Mouse (Mus musculus): ENCODE results near the gene Dclk1. TPM values are rescaled to one million over a fixed set of nuclear protein-coding genes. Genes with fewer than 3 reads are reported as not detected.

Gene Dclk1
- polyA plus RNA-seq, 1 experiment from 2014 or later: 30.2 TPM

GRCm38 (mm10) chr3:55451877-55452276, 209.7 kb downstream of the Dclk1 start:
- no peaks in the 10 kb centered on the region for H3K36me3 ChIP-seq
- no peak overlapping the region for H3K27ac ChIP-seq
- WGBS: 80% methylated on average over 3 of the region's 3 CpGs
- no peaks in the 10 kb centered on the region for H3K27me3 ChIP-seq (ENCODE audit: low read depth, poor library complexity, severe bottlenecking)
- H3K4me1 ChIP-seq: peaks cover 5% of the 10 kb centered on the region
- no peak overlapping the region for H3K4me3 ChIP-seq
- H3K9me3 ChIP-seq (replicated peaks): no peaks in the 10 kb centered on the region
- no peak for DNase-seq (ENCODE audit: low spot score)

GRCm38 (mm10) chr3:55452464-55452863, 210.3 kb downstream of the Dclk1 start:
- no peaks in the 10 kb centered on the region for H3K9me3 ChIP-seq (replicated peaks)
- no peak overlapping the region for H3K4me3 ChIP-seq
- H3K27me3 ChIP-seq (ENCODE audit: low read depth, poor library complexity, severe bottlenecking): no peaks in the 10 kb centered on the region
- DNase-seq (ENCODE audit: low spot score): no peak
- H3K27ac ChIP-seq: no peak overlapping the region
- peaks cover 5% of the 10 kb centered on the region for H3K4me1 ChIP-seq
- 93% methylated on average over 2 of the region's 2 CpGs for WGBS
- H3K36me3 ChIP-seq: no peaks in the 10 kb centered on the region

- H3K27ac ChIP-seq: peak overlapping the region; percentile 92
These were observed 218.9 kb downstream of the Dclk1 start for GRCm38 (mm10) chr3:55461092-55461491.

GRCm38 (mm10) chr3:55461685-55462655, 219.8 kb downstream of the Dclk1 start:
- H3K4me1 ChIP-seq: peaks cover 45% of the 10 kb centered on the region
- peak overlapping the region; percentile 51 for H3K4me3 ChIP-seq
- H3K36me3 ChIP-seq: 0 out of 2 replicates have a peak, but pooled peaks cover 5% of the 10 kb centered on the region
- no peaks in the 10 kb centered on the region for H3K27me3 ChIP-seq (ENCODE audit: low read depth, poor library complexity, severe bottlenecking)
- peak; percentile 71 for DNase-seq (ENCODE audit: low spot score)
- H3K9me3 ChIP-seq (replicated peaks): no peaks in the 10 kb centered on the region
- 1% methylated on average over 17 of the region's 17 CpGs for WGBS
- peak overlapping the region; percentile 92 for H3K27ac ChIP-seq

More at GRCm38 (mm10) chr3:55461092-55461491, 218.9 kb downstream of the Dclk1 start:
- no peak for DNase-seq (ENCODE audit: low spot score)
- Histone ChIP-seq H3K4me1 (peaks cover 42% of the 10 kb centered on the region), H3K9me3 (replicated peaks) (no peaks in the 10 kb centered on the region), H3K4me3 (peak overlapping the region; percentile 51), H3K36me3 (0 out of 2 replicates have a peak, but pooled peaks cover 1% of the 10 kb centered on the region), H3K27me3 (ENCODE audit: low read depth, poor library complexity, severe bottlenecking) (no peaks in the 10 kb centered on the region)
- WGBS: 47% methylated on average over 3 of the region's 3 CpGs

GRCm38 (mm10) chr3:55462904-55463668, 220.9 kb downstream of the Dclk1 start:
- H3K36me3 ChIP-seq: 0 out of 2 replicates have a peak, but pooled peaks cover 5% of the 10 kb centered on the region
- H3K27ac ChIP-seq: peak overlapping the region; percentile 56
- H3K9me3 ChIP-seq (replicated peaks): no peaks in the 10 kb centered on the region
- H3K4me1 ChIP-seq: peaks cover 48% of the 10 kb centered on the region
- H3K4me3 ChIP-seq: no peak overlapping the region
- H3K27me3 ChIP-seq (ENCODE audit: low read depth, poor library complexity, severe bottlenecking): no peaks in the 10 kb centered on the region
- 91% methylated on average over 4 of the region's 4 CpGs for WGBS
- no peak for DNase-seq (ENCODE audit: low spot score)

GRCm38 (mm10) chr3:55464226-55464625, 222.1 kb downstream of the Dclk1 start:
- peaks cover 57% of the 10 kb centered on the region for H3K4me1 ChIP-seq
- H3K27me3 ChIP-seq (ENCODE audit: low read depth, poor library complexity, severe bottlenecking): no peaks in the 10 kb centered on the region
- H3K27ac ChIP-seq: peak overlapping the region; percentile 36; the same call in 1 of the 2 replicates
- no peak overlapping the region for H3K4me3 ChIP-seq
- H3K9me3 ChIP-seq (replicated peaks): no peaks in the 10 kb centered on the region
- no peak for DNase-seq (ENCODE audit: low spot score)
- 83% methylated on average over 3 of the region's 3 CpGs for WGBS
- H3K36me3 ChIP-seq: 0 out of 2 replicates have a peak, but pooled peaks cover 5% of the 10 kb centered on the region

- 90% methylated on average over 8 of the region's 8 CpGs for WGBS
These were observed 223.6 kb downstream of the Dclk1 start for GRCm38 (mm10) chr3:55465785-55466184.

GRCm38 (mm10) chr3:55466348-55466747, 224.2 kb downstream of the Dclk1 start:
- WGBS: 81% methylated on average over 9 of the region's 9 CpGs
- Histone ChIP-seq H3K9me3 (replicated peaks) (no peaks in the 10 kb centered on the region), H3K36me3 (0 out of 2 replicates have a peak, but pooled peaks cover 5% of the 10 kb centered on the region), H3K4me1 (peaks cover 54% of the 10 kb centered on the region), H3K27ac (peak overlapping the region; percentile 55), H3K27me3 (ENCODE audit: low read depth, poor library complexity, severe bottlenecking) (no peaks in the 10 kb centered on the region), H3K4me3 (no peak overlapping the region)
- DNase-seq (ENCODE audit: low spot score): no peak

More at GRCm38 (mm10) chr3:55465785-55466184, 223.6 kb downstream of the Dclk1 start:
- Histone ChIP-seq H3K4me3 (no peak overlapping the region), H3K9me3 (replicated peaks) (no peaks in the 10 kb centered on the region), H3K27ac (peak overlapping the region; percentile 55), H3K4me1 (peaks cover 55% of the 10 kb centered on the region), H3K27me3 (ENCODE audit: low read depth, poor library complexity, severe bottlenecking) (no peaks in the 10 kb centered on the region), H3K36me3 (0 out of 2 replicates have a peak, but pooled peaks cover 5% of the 10 kb centered on the region)
- no peak for DNase-seq (ENCODE audit: low spot score)

GRCm38 (mm10) chr3:55472110-55472509, 229.9 kb downstream of the Dclk1 start, which contains the start of gene Gm21954:
Gm21954 (minus strand) TSS chr3:55472210.
- H3K36me3 ChIP-seq: no peaks in the 10 kb centered on the region
- H3K27ac ChIP-seq: peak within 1 kb of the TSS; percentile 77; the same call in 1 of the 2 replicates
- no peaks in the 10 kb centered on the region for H3K9me3 ChIP-seq (replicated peaks)
- H3K27me3 ChIP-seq (ENCODE audit: low read depth, poor library complexity, severe bottlenecking): no peaks in the 10 kb centered on the region
- WGBS: 95% methylated on average over 2 of the region's 2 CpGs
- DNase-seq (ENCODE audit: low spot score): no peak
- H3K4me3 ChIP-seq: no peak within 1 kb of the TSS
- peaks cover 44% of the 10 kb centered on the region for H3K4me1 ChIP-seq

- Histone ChIP-seq H3K36me3 (no peaks in the 10 kb centered on the region), H3K27me3 (ENCODE audit: low read depth, poor library complexity, severe bottlenecking) (no peaks in the 10 kb centered on the region), H3K27ac (peak overlapping the region; percentile 77), H3K9me3 (replicated peaks) (no peaks in the 10 kb centered on the region), H3K4me1 (peaks cover 41% of the 10 kb centered on the region), H3K4me3 (no peak overlapping the region)
- 40% methylated on average over 6 of the region's 6 CpGs for WGBS
- peak; percentile 66 for DNase-seq (ENCODE audit: low spot score)
These were observed 231.0 kb downstream of the Dclk1 start for GRCm38 (mm10) chr3:55473146-55473545.

GRCm38 (mm10) chr3:55476694-55477093, 234.5 kb downstream of the Dclk1 start:
- H3K4me1 ChIP-seq: peaks cover 62% of the 10 kb centered on the region
- H3K27me3 ChIP-seq (ENCODE audit: low read depth, poor library complexity, severe bottlenecking): no peaks in the 10 kb centered on the region
- WGBS: 95% methylated on average over 7 of the region's 7 CpGs
- no peaks in the 10 kb centered on the region for H3K9me3 ChIP-seq (replicated peaks)
- peak overlapping the region; percentile 47; the same call in 1 of the 2 replicates for H3K27ac ChIP-seq
- H3K4me3 ChIP-seq: no peak overlapping the region
- DNase-seq (ENCODE audit: low spot score): no peak
- H3K36me3 ChIP-seq: no peaks in the 10 kb centered on the region

- Histone ChIP-seq H3K9me3 (replicated peaks) (no peaks in the 10 kb centered on the region), H3K4me1 (peaks cover 50% of the 10 kb centered on the region), H3K4me3 (no peak overlapping the region), H3K27ac (peak overlapping the region; percentile 81), H3K27me3 (ENCODE audit: low read depth, poor library complexity, severe bottlenecking) (no peaks in the 10 kb centered on the region), H3K36me3 (0 out of 2 replicates have a peak, but pooled peaks cover 3% of the 10 kb centered on the region)
- WGBS: 56% methylated on average over 4 of the region's 4 CpGs
- DNase-seq (ENCODE audit: low spot score): no peak
These were observed 237.1 kb downstream of the Dclk1 start for GRCm38 (mm10) chr3:55479306-55479705.
